Mouse (Mus musculus) spleen, adult 12 weeks (tissue): ENCODE measurements around the gene Rnh1.

Experiments
- DNase-seq: peaks from one replicate; pipeline ENCODE4 v3.0.0; 2022; ENCODE audit warnings: low spot score

Rnh1 gene

DNA sequence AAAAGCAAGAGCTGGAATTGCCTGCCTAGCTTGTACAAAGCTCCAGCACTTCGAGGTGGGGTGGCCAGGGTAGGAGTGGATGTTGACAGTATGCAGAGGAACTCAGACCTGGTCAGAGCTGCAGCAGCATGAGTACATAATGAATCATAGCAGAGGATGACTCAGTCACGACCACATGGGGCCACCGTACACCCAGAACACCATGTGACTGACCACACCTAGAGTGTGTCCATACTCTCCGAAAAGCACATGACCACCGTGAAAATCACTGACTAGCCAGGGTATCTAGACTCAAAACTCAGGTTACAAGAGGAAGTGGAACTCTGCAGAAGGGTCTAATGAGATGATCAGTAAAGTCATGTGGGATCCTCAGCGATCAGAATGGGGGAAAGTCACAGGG, 7.8 kb downstream of the Rnh1 start:
- no peak for DNase-seq

- no peak for DNase-seq
Observed at GRCm38 (mm10) chr7:141164397-141164796, 8.3 kb downstream of the Rnh1 start.

DNA sequence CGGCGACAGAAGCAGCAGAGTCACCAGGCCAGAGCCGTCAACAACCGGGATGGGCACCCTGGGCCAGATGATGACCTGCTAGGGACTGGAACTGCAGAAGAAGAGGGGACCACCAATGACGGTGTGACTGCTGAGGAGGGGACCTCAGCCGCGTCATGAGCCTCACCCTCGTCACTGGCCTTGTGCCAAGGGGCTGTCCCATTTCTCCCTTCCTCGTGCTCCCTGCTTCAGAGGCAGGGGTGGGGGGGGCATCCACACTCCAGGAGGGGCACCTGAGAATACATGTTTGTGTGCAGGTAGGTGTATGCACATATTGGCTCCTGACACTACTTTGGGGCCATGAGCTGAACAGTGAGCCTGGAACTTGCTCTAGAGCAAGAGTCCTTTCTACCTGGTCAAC, 17.3 kb downstream of the Rnh1 start:
- DNase-seq, result no peak

DNA sequence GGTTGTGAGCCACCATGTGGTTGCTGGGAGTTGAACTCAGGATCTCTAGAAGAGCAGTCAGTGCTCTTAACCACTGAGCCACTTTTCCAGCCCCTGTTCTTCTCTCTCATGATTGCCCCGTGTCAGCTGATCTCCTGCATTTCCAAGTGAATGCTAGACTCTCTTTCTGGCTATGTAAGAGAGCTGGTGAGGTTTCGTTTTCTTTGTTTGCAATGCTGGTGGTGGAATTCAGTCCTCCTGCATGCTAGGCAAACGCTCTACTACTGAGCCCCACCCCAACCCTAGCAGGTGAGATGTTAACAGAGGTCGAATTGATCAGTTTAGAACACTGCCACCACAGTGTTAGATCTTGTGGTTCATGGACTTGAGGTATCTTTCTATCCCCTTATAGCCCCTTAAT, 24.0 kb downstream of the Rnh1 start:
- DNase-seq, result no peak

- no peak for DNase-seq
Observed at GRCm38 (mm10) chr7:141147044-141147443, 25.6 kb downstream of the Rnh1 start.

- no peak for DNase-seq
Observed at GRCm38 (mm10) chr7:141146043-141146595, 26.5 kb downstream of the Rnh1 start.

GRCm38 (mm10) chr7:141145403-141145802, 27.3 kb downstream of the Rnh1 start:
- no peak for DNase-seq

GRCm38 (mm10) chr7:141144650-141145049, 28.0 kb downstream of the Rnh1 start:
- DNase-seq, result no peak

- no peak for DNase-seq
Observed at GRCm38 (mm10) chr7:141143861-141144260, 28.8 kb downstream of the Rnh1 start.

- DNase-seq, result peak; percentile 45
Observed at GRCm38 (mm10) chr7:141143112-141143511, 29.5 kb downstream of the Rnh1 start.

DNA sequence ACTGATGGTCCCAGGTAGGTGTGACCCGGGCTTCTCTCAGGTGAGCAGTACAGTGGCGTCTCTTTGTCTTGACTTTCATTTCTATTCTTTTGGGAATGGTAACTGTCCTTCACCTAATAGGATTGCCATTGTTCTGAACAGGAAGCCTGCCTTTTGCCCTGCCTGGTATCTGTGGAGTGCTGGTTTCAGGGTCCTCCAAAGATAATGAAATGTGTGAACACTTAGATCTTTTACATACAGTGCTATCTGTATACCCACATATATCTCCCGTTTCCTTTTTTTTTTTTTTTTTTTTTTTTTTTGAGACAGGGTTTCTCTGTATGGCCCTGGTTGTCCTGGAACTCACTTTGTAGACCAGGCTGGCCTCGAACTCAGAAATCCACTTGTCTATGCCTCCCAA, 31.3 kb downstream of the Rnh1 start:
- no peak for DNase-seq

DNA sequence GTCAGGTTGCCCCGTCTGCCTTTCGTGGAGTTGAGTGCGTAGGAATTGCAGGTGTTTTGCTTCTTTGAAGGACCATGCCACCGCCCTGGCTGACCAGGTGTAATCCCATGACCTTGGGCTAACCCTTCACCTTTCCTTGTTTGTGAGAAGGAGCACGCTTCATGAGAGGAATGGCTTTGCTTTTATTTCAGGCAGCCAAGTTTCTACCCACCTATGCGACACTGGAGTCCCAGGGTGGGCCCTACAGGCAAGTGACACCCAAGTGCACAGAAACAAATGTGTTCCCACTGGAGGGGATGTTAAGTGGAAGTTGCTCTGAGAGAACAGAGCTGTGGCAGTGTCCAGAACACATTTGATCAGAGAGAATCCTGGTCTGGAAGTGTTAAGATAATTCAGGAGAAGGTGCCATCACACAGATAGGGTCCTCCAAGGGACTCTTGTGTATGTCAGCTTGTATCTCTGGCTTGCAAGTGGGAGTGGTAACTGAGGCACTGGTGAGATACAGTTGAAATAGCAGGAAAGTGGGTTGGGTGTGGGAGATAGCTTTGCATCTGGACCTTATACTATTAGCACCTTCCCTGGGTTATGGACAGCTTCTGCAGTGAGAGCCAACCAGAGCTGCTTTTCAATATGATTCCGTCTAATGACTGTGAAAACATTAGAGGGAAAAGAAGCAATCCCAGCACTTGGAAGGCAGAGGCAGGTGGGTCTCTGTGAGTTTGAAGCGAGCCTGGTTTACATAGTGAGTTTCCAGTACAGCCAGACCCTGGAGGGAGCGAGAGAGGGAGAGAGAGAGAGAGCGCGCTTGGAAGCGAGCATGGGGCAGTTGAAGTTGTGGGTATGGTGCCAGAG, 40.5 kb downstream of the Rnh1 start:
- DNase-seq, result peak; percentile 61

- peak; percentile 90 for DNase-seq
Observed at GRCm38 (mm10) chr7:141131024-141131820, 41.4 kb downstream of the Rnh1 start.

DNA sequence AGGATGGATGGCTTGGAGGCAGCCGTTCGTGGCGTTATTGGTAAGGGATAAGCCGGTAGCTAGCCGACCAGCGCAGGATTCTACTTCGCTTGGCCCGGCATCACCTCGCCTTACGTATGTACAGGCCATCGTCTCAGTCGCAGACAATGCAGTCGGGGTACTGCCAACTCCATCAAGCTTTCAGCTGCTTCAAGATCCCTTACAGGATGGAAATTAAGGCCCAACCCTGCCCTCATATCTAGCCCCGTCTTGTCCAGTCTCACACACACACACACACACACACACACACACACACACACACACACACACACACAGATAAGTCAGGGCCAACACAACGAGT, 49.2 kb downstream of the Rnh1 start:
- no peak for DNase-seq

GRCm38 (mm10) chr7:141122689-141123516, 49.8 kb downstream of the Rnh1 start:
- peak; percentile 97 for DNase-seq

DNA sequence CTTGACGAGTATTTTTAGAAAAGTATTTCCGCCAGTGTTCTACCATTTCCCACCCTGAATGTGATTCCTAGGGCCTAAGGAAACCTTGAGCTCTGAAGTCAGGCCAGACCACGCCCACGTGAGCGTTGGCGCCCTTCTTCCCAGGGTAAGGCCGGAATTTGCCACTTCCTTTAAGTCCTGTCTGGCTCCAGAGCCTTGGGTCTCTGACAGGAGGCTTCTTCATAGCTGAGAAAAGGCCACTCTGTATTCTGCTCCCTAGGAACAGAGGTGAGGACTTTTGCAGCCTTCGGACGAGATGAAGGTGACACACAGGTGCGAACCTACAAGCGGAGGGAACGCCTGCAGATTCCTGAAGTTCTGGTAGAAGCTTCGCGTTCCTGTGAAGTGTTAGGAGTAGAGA, 50.4 kb downstream of the Rnh1 start, which contains the start of gene Ptdss2:
TSS of gene Ptdss2 (plus strand) at position 138 of the 400 bp plus-strand sequence.
- no peak for DNase-seq

- no peak for DNase-seq
Observed at GRCm38 (mm10) chr7:141121051-141121531, 51.6 kb downstream of the Rnh1 start.

GRCm38 (mm10) chr7:141120605-141121004, 52.1 kb downstream of the Rnh1 start:
- no peak for DNase-seq

DNA sequence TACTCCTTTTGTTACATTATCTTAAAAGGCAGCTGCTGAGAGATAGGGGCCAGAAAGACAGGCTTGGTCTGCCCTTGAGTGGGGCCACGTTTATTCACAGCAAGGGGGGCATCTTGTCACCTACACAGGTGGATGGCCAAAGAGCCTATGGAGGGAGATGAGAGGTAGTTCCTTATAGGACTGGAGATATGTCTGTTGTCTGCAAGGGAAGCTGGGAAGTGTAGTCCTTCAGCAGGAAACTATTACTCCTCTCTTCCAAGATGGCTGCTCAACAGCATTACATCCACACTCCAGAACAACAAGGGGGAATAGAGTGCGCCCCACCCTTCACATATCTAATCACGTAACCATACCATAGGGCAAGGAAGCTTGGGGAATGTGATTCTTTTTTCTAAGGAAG, 53.2 kb downstream of the Rnh1 start:
- no peak for DNase-seq

- no peak for DNase-seq
Observed at GRCm38 (mm10) chr7:141117636-141118035, 55.0 kb downstream of the Rnh1 start, which contains the start of gene Ano9. Ano9 (minus strand) TSS chr7:141117806.

DNA sequence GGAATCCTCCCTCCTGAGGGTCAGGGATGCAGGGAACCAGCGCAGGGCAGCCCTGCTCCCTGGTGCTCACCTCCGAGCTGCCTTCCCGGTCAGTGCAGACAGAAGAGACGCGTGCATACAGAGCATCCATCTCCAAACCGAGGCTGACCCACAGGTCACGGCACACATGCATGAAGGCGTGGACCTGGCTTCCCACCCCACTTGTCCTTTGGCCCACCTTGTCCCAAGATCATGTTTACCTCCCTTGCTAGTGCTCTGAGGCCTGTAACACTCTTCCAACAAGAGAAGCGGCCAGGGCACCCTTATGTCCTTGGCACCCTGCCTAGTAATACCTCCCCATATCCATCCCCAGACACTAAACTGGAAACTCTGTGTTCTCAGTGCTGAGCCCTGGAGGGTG, 56.8 kb downstream of the Rnh1 start:
- DNase-seq, result no peak
